Mouse (Mus musculus): ENCODE results near the gene Inka2. TPM values are rescaled to one million over a fixed set of nuclear protein-coding genes. Genes with fewer than 3 reads are reported as not detected.

Gene Inka2
- total and polyA plus RNA-seq, 3 experiments: 0.39 to 0.61 TPM; not detected in 1

GRCm38 (mm10) chr3:105746542-105746941 is 42.1 kb downstream of the Inka2 start (continued):
- peak; percentile 40; the same call in 1 of the 2 replicates for TF ChIP-seq TCF12 (IDR thresholded peaks at IDR 0.05; ENCODE audit: low read depth, low read length)

GRCm38 (mm10) chr3:105750810-105751209 is 46.4 kb downstream of the Inka2 start:
- TF ChIP-seq SMC3 (IDR thresholded peaks at IDR 0.05; ENCODE audit: low read depth, low read length) (no peak), TAL1 (IDR thresholded peaks at IDR 0.05; ENCODE audit: low read length) (peak; percentile 42; the same call in 1 of the 2 replicates), GATA1 (IDR thresholded peaks at IDR 0.05; ENCODE audit: low read depth, low read length) (peak; percentile 79), TCF12 (IDR thresholded peaks at IDR 0.05; ENCODE audit: low read depth, low read length) (peak; percentile 73; the same call in 1 of the 2 replicates), ETS1 (IDR thresholded peaks at IDR 0.05; ENCODE audit: low read depth, low read length) (0 out of 2 replicates have a peak, but pooled peaks have one; percentile 33), RCOR1 (IDR thresholded peaks at IDR 0.05; ENCODE audit: low read depth, low read length) (peak; percentile 57; the same call in 1 of the 2 replicates), MEF2A (IDR thresholded peaks at IDR 0.05; ENCODE audit: extremely low read depth, insufficient replicate concordance, low read depth, low read length, poor library complexity, severe bottlenecking) (no peak), EP300 (IDR thresholded peaks at IDR 0.05; ENCODE audit: low read depth in 1 of 2, low read length in 2 of 2) (peak; percentile 72 to 78)
- no peaks in the 10 kb centered on the region for H3K9me3 ChIP-seq (replicated peaks; ENCODE audit: insufficient read depth, low read length)
- H3K27ac ChIP-seq (ENCODE audit: control insufficient read depth, low read depth, low read length): peak overlapping the region; percentile 49
- no peak overlapping the region for H3K9ac ChIP-seq (ENCODE audit: control insufficient read depth, low read depth, low read length, poor library complexity, severe bottlenecking)
- DNase-seq (ENCODE audit: low read depth, low spot score): peak; percentile 39
- H3K4me1 ChIP-seq (ENCODE audit: control insufficient read depth in 1 of 2, insufficient read depth in 2 of 2, low read length in 2 of 2): peaks cover 6 to 28% of the 10 kb centered on the region in 2 experiments
- no peak overlapping the region for H3K4me3 ChIP-seq (ENCODE audit: control insufficient read depth in 1 of 2, insufficient read depth in 1 of 2, low read depth in 2 of 2, low read length in 2 of 2)
- H3K79me2 ChIP-seq (ENCODE audit: control insufficient read depth, insufficient read depth, low read length, poor library complexity): peaks cover 9% of the 10 kb centered on the region
- peaks cover 6 to 32% of the 10 kb centered on the region in 2 experiments for H3K36me3 ChIP-seq (ENCODE audit: control insufficient read depth in 1 of 2, insufficient read depth in 2 of 2, low read length in 2 of 2)
- H3K27me3 ChIP-seq (ENCODE audit: control insufficient read depth in 1 of 2, insufficient read depth in 2 of 2, low read length in 2 of 2): no peaks in the 10 kb centered on the region

GRCm38 (mm10) chr3:105754184-105754583 is 49.8 kb downstream of the Inka2 start:
- TF ChIP-seq RAD21 (IDR thresholded peaks at IDR 0.05; ENCODE audit: low read depth, low read length) (peak; percentile 34), MAX (IDR thresholded peaks at IDR 0.05; ENCODE audit: low read length) (no peak), ZC3H11A (IDR thresholded peaks at IDR 0.05; ENCODE audit: low read depth, low read length) (no peak), CTCF (IDR thresholded peaks at IDR 0.05 in 2 of 3, conservative IDR thresholded peaks at IDR 0.05 in 1 of 3; ENCODE audit: control insufficient read depth in 1 of 3, insufficient read depth in 1 of 3, low read depth in 2 of 3, low read length in 3 of 3, poor library complexity in 1 of 3, severe bottlenecking in 1 of 3) (peak in 1 of 3 experiments; percentile 31; a peak in 2 of 6 replicates), SMC3 (IDR thresholded peaks at IDR 0.05; ENCODE audit: low read depth, low read length) (peak; percentile 38)
- Histone ChIP-seq H3K4me3 (ENCODE audit: control insufficient read depth in 1 of 2, insufficient read depth in 1 of 2, low read depth in 2 of 2, low read length in 2 of 2) (no peak overlapping the region), H3K9ac (ENCODE audit: control insufficient read depth, low read depth, low read length, poor library complexity, severe bottlenecking) (no peak overlapping the region), H3K4me1 (ENCODE audit: control insufficient read depth in 1 of 2, insufficient read depth in 2 of 2, low read length in 2 of 2) (peaks cover 6 to 32% of the 10 kb centered on the region in 2 experiments), H3K36me3 (ENCODE audit: control insufficient read depth in 1 of 2, insufficient read depth in 2 of 2, low read length in 2 of 2) (peaks cover 5 to 32% of the 10 kb centered on the region in 2 experiments), H3K27ac (ENCODE audit: control insufficient read depth, low read depth, low read length) (no peak overlapping the region), H3K27me3 (ENCODE audit: control insufficient read depth in 1 of 2, insufficient read depth in 2 of 2, low read length in 2 of 2) (no peaks in the 10 kb centered on the region), H3K9me3 (replicated peaks; ENCODE audit: insufficient read depth, low read length) (no peaks in the 10 kb centered on the region), H3K79me2 (ENCODE audit: control insufficient read depth, insufficient read depth, low read length, poor library complexity) (peaks cover 21% of the 10 kb centered on the region)
- DNase-seq (ENCODE audit: low read depth, low spot score): peak; percentile 42

All from MEL (cell line).